In the genomic region with DNA sequence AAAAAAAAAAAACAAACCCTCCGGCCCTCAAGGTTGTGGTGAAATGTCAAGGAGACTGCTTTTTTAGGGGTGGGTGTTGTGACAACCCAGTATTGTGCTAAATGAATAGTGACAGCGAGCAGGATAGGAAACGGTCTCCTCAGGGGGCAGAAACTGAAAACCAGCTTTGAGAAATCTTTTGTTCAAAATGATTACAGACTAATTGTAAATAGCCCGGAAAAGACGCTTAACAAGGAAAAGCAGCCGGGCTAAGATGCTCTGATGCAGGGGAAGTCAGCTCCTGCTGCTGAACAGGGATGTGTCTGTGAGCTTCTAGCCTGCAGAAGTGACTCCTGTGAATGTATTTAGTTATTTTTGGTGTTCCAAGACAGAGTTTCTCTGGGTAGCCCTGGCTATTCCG, we compare ENCODE assay signal across 15 mouse cellular contexts.
A peak's percentile ranks its signal among the peaks of the same experiment; 100 is the strongest.
DNase-seq lines count a peak whose midpoint lies in the region; ATAC-seq and TF ChIP-seq lines count a peak whose summit lies in the region.
"Had no signal": no experiment of that assay in that cellular context is flagged by ENCODE, and none has a peak within 500 bp of the region (broad histone marks: within the 10 kb centered on the region; RNA-seq: fewer than 3 reads in every experiment).

No protein-coding gene starts in this region.

- in situ Hi-C loops in ES-E14 (cut with MboI; ENCODE audit: low sequenced_read_pairs in 2 of 2, unreplicated experiment in 2 of 2), result no loop called here

- no peak overlapping the region for H3K9ac ChIP-seq in ES-E14 (ENCODE audit: insufficient read depth, low read depth, low read length, poor library complexity, severe bottlenecking)
- H3K9ac ChIP-seq in forebrain, embryonic 16.5 days (replicated peaks; ENCODE audit: low read depth, low read length), result no peak overlapping the region
- H3K9ac ChIP-seq in kidney, embryonic 14.5 days (ENCODE audit: low read depth, low read length), result no peak overlapping the region
- H3K9ac ChIP-seq: embryonic facial prominence, embryonic 13.5 days; limb, embryonic 12.5 days; liver, embryonic 13.5 days had no signal

- no peak overlapping the region for H3K4me2 ChIP-seq in forebrain, embryonic 16.5 days (ENCODE audit: low read length)
- H3K4me2 ChIP-seq in kidney, embryonic 14.5 days (replicated peaks; ENCODE audit: low read depth, low read length), result no peak overlapping the region
- H3K4me2 ChIP-seq: embryonic facial prominence, embryonic 13.5 days; limb, embryonic 12.5 days; liver, embryonic 13.5 days had no signal

- H3K27me3 ChIP-seq in forebrain, embryonic 16.5 days (replicated peaks; ENCODE audit: control insufficient read depth, insufficient read depth, low read length), result peaks cover 6% of the 10 kb centered on the region
- H3K27me3 ChIP-seq in kidney, embryonic 14.5 days (ENCODE audit: control insufficient read depth, insufficient read depth, low read length), result no peaks in the 10 kb centered on the region
- H3K27me3 ChIP-seq: embryonic facial prominence, embryonic 13.5 days; limb, embryonic 12.5 days; liver, embryonic 13.5 days had no signal

- peak; percentile 30 for DNase-seq in heart, adult 11 months
- DNase-seq in heart, adult 8-10 months (ENCODE audit: low spot score), result no peak
- no peak for DNase-seq in ES-E14 (ENCODE audit: low read depth, low spot score)
- peak; percentile 32 for DNase-seq in embryo, embryonic 11 days
- no peak for DNase-seq in ovary, postnatal 10 days (ENCODE audit: low spot score)
- DNase-seq: adrenal gland, postnatal 36 days; heart, adult 2 months; kidney, postnatal 25 days; liver, embryonic 13.5 days; thymus, postnatal 25 days had no signal

- no peak overlapping the region for H3K4me3 ChIP-seq in ES-E14 (ENCODE audit: insufficient read depth in 1 of 2, low read depth in 1 of 2, low read length in 2 of 2, poor library complexity in 1 of 2, severe bottlenecking in 1 of 2)
- no peak overlapping the region for H3K4me3 ChIP-seq in forebrain, embryonic 16.5 days (replicated peaks; ENCODE audit: low read length)
- no peak overlapping the region for H3K4me3 ChIP-seq in kidney, embryonic 14.5 days (ENCODE audit: low read length)
- H3K4me3 ChIP-seq: embryonic facial prominence, embryonic 13.5 days; heart, adult 2 months; limb, embryonic 12.5 days; liver, embryonic 13.5 days had no signal

- peak; percentile 80 for ATAC-seq in forebrain, embryonic 16.5 days
- no peak for ATAC-seq in kidney, embryonic 14.5 days (ENCODE audit: low FRiP score, low TSS enrichment)
- ATAC-seq: intestine, embryonic 16.5 days had no signal

- peak overlapping the region; percentile 20; the same call in 1 of the 2 replicates for H3K27ac ChIP-seq in ES-E14 (ENCODE audit: insufficient read depth, low read depth, low read length, poor library complexity, severe bottlenecking)
- no peak overlapping the region for H3K27ac ChIP-seq in forebrain, embryonic 16.5 days (ENCODE audit: low read length)
- no peak overlapping the region for H3K27ac ChIP-seq in kidney, embryonic 14.5 days (ENCODE audit: low read depth, low read length)
- H3K27ac ChIP-seq: heart, adult 2 months; limb, embryonic 12.5 days; liver, embryonic 13.5 days had no signal

- H3K4me1 ChIP-seq in ES-E14 (ENCODE audit: control insufficient read depth in 2 of 2, insufficient read depth in 2 of 2, low read length in 2 of 2, poor library complexity in 1 of 2), result peaks cover 0 to 9% of the 10 kb centered on the region in 2 experiments; a peak in 2 of 4 replicates
- no peaks in the 10 kb centered on the region for H3K4me1 ChIP-seq in forebrain, embryonic 16.5 days (replicated peaks; ENCODE audit: control insufficient read depth, insufficient read depth, low read length)
- no peaks in the 10 kb centered on the region for H3K4me1 ChIP-seq in kidney, embryonic 14.5 days (ENCODE audit: control insufficient read depth, insufficient read depth, low read length)
- H3K4me1 ChIP-seq: liver, embryonic 13.5 days had no signal

- H3K36me3 ChIP-seq in ES-E14 (ENCODE audit: control insufficient read depth, insufficient read depth, low read length, poor library complexity, severe bottlenecking), result no peaks in the 10 kb centered on the region
- H3K36me3 ChIP-seq in forebrain, embryonic 16.5 days (ENCODE audit: control insufficient read depth, insufficient read depth), result no peaks in the 10 kb centered on the region
- H3K36me3 ChIP-seq in kidney, embryonic 14.5 days (ENCODE audit: control insufficient read depth, insufficient read depth, low read length), result no peaks in the 10 kb centered on the region
- H3K36me3 ChIP-seq: embryonic facial prominence, embryonic 13.5 days; limb, embryonic 12.5 days; liver, embryonic 13.5 days had no signal

- 10% methylated on average over 7 of the region's 7 CpGs for WGBS in forebrain, embryonic 16.5 days
- 53% methylated on average over 7 of the region's 7 CpGs for WGBS in kidney, embryonic 14.5 days

- H3K9me3 ChIP-seq in ES-E14 (ENCODE audit: control insufficient read depth, insufficient read depth, low read depth, low read length), result no peaks in the 10 kb centered on the region
- H3K9me3 ChIP-seq in forebrain, embryonic 16.5 days (ENCODE audit: control insufficient read depth, low read length), result no peaks in the 10 kb centered on the region
- no peaks in the 10 kb centered on the region for H3K9me3 ChIP-seq in kidney, embryonic 14.5 days (ENCODE audit: control insufficient read depth, low read length)
- H3K9me3 ChIP-seq: embryonic facial prominence, embryonic 13.5 days; limb, embryonic 12.5 days; liver, embryonic 13.5 days had no signal

TF ChIP-seq in ES-E14, 5 proteins besides CTCF, POLR2A, EP300 and RAD21:
- no peak for TF ChIP-seq HCFC1 (IDR thresholded peaks at IDR 0.05; ENCODE audit: borderline replicate concordance, insufficient read depth, low read length)
- no peak for TF ChIP-seq ZNF384 (IDR thresholded peaks at IDR 0.05; ENCODE audit: low read depth, low read length)
- TF ChIP-seq ZC3H11A (IDR thresholded peaks at IDR 0.05; ENCODE audit: borderline replicate concordance, low read depth, low read length), result no peak
- TF ChIP-seq CHD2 (IDR thresholded peaks at IDR 0.05; ENCODE audit: low read depth, low read length), result no peak
- TF ChIP-seq MAFK (IDR thresholded peaks at IDR 0.05; ENCODE audit: insufficient read depth, low read depth, low read length), result no peak

Comparison
In these comparisons a context has a peak if more than half of its experiments do, and no peak if none do; other contexts are left out.
1. DNase-seq: peak in heart, adult 11 months (single experiment) and embryo, embryonic 11 days (single experiment); none in heart, adult 8-10 months (single experiment), ES-E14 (single experiment) and ovary, postnatal 10 days (single experiment).